In genomic region chr6:57701686-57702085, GRCm38 (mm10) we compare ENCODE assay signal across 8 mouse cellular contexts. TPM values are rescaled to one million over a fixed set of nuclear protein-coding genes. Genes with fewer than 3 reads are reported as not detected.
DNase-seq lines count a peak whose midpoint lies in the region; ATAC-seq lines count a peak whose summit lies in the region.

No protein-coding gene starts in this region.

- no peak overlapping the region for H3K9ac ChIP-seq in liver, embryonic 11.5 days (ENCODE audit: low read depth, low read length)
- no peak overlapping the region; the same call in 1 of the 2 replicates for H3K9ac ChIP-seq in forebrain, embryonic 11.5 days (ENCODE audit: low read length)
- peak overlapping the region; percentile 33; the same call in 1 of the 2 replicates for H3K9ac ChIP-seq in neural tube, embryonic 12.5 days

- no peak for ATAC-seq in liver, embryonic 11.5 days (replicated peaks; ENCODE audit: low FRiP score)
- no peak for ATAC-seq in forebrain, embryonic 11.5 days (replicated peaks; ENCODE audit: low FRiP score)
- no peak for ATAC-seq in neural tube, embryonic 12.5 days (ENCODE audit: low FRiP score, low read depth)

- WGBS in liver, embryonic 11.5 days: 66% methylated on average over 4 of the region's 4 CpGs
- 49% methylated on average over 4 of the region's 4 CpGs for WGBS in forebrain, embryonic 11.5 days
- 71% methylated on average over 4 of the region's 4 CpGs for WGBS in limb, embryonic 10.5 days
- 60% methylated on average over 4 of the region's 4 CpGs for WGBS in neural tube, embryonic 12.5 days

- peaks cover 6% of the 10 kb centered on the region; the same call in 1 of the 2 replicates for H3K4me1 ChIP-seq in liver, embryonic 11.5 days (replicated peaks; ENCODE audit: control insufficient read depth, insufficient read depth, low read length)
- peaks cover 4% of the 10 kb centered on the region; the same call in 1 of the 2 replicates for H3K4me1 ChIP-seq in forebrain, embryonic 11.5 days (replicated peaks; ENCODE audit: control insufficient read depth, insufficient read depth, low read length)
- peaks cover 9% of the 10 kb centered on the region; the same call in 1 of the 2 replicates for H3K4me1 ChIP-seq in limb, embryonic 10.5 days
- peaks cover 5% of the 10 kb centered on the region; the same call in 1 of the 2 replicates for H3K4me1 ChIP-seq in neural tube, embryonic 12.5 days

- peak overlapping the region; percentile 64; the same call in 1 of the 2 replicates for H3K4me2 ChIP-seq in liver, embryonic 11.5 days
- peak overlapping the region; percentile 64; the same call in 1 of the 2 replicates for H3K4me2 ChIP-seq in forebrain, embryonic 11.5 days (ENCODE audit: low read depth, low read length, severe bottlenecking)
- H3K4me2 ChIP-seq in neural tube, embryonic 12.5 days (replicated peaks): peak overlapping the region; percentile 60

- no peaks in the 10 kb centered on the region for H3K36me3 ChIP-seq in liver, embryonic 11.5 days (ENCODE audit: control insufficient read depth, insufficient read depth, low read length)
- H3K36me3 ChIP-seq in forebrain, embryonic 11.5 days (ENCODE audit: control insufficient read depth, insufficient read depth, low read length): no peaks in the 10 kb centered on the region
- H3K36me3 ChIP-seq in limb, embryonic 10.5 days: no peaks in the 10 kb centered on the region
- no peaks in the 10 kb centered on the region for H3K36me3 ChIP-seq in neural tube, embryonic 12.5 days

- H3K27me3 ChIP-seq in liver, embryonic 11.5 days (replicated peaks; ENCODE audit: control insufficient read depth, insufficient read depth, low read length): no peaks in the 10 kb centered on the region
- no peaks in the 10 kb centered on the region for H3K27me3 ChIP-seq in forebrain, embryonic 11.5 days (ENCODE audit: control insufficient read depth, insufficient read depth, low read length)
- no peaks in the 10 kb centered on the region for H3K27me3 ChIP-seq in limb, embryonic 10.5 days (ENCODE audit: low read depth, poor library complexity, severe bottlenecking)
- no peaks in the 10 kb centered on the region for H3K27me3 ChIP-seq in neural tube, embryonic 12.5 days (replicated peaks)

- no peak overlapping the region for H3K4me3 ChIP-seq in liver, embryonic 11.5 days (ENCODE audit: low read depth, low read length)
- H3K4me3 ChIP-seq in forebrain, embryonic 11.5 days (ENCODE audit: low read depth, low read length): peak overlapping the region; percentile 66; the same call in 1 of the 2 replicates
- peak overlapping the region; percentile 69 for H3K4me3 ChIP-seq in limb, embryonic 10.5 days
- 0 out of 2 replicates have a peak overlapping the region, but pooled peaks have one; percentile 13 for H3K4me3 ChIP-seq in neural tube, embryonic 12.5 days

- H3K9me3 ChIP-seq in liver, embryonic 11.5 days (ENCODE audit: control insufficient read depth, low read length): no peaks in the 10 kb centered on the region
- H3K9me3 ChIP-seq in forebrain, embryonic 11.5 days (ENCODE audit: control insufficient read depth, low read length): no peaks in the 10 kb centered on the region
- no peaks in the 10 kb centered on the region for H3K9me3 ChIP-seq in limb, embryonic 10.5 days (replicated peaks)
- no peaks in the 10 kb centered on the region for H3K9me3 ChIP-seq in neural tube, embryonic 12.5 days

- no peak for DNase-seq in liver, embryonic 11.5 days (ENCODE audit: low spot score)
- DNase-seq in liver: no peak
- DNase-seq in forebrain, embryonic 11.5 days (ENCODE audit: low spot score): no peak
- no peak for DNase-seq in limb, embryonic 10.5 days (ENCODE audit: low spot score)
- no peak for DNase-seq in spleen, postnatal 14 days (ENCODE audit: low spot score in 2 of 2)
- no peak for DNase-seq in urinary bladder, postnatal 25 days (ENCODE audit: low spot score)
- no peak for DNase-seq in kidney, adult 9 months

- no peak overlapping the region for H3K27ac ChIP-seq in liver, embryonic 11.5 days (ENCODE audit: low read depth, low read length)
- no peak overlapping the region for H3K27ac ChIP-seq in forebrain, embryonic 11.5 days (ENCODE audit: low read depth, low read length)
- H3K27ac ChIP-seq in limb, embryonic 10.5 days: peak overlapping the region; percentile 97
- no peak overlapping the region for H3K27ac ChIP-seq in neural tube, embryonic 12.5 days

RNA-seq across cellular contexts. Expression of gene Lancl2, which starts 0.7 kb away (rescaled TPM):
- polyA plus RNA-seq in liver, embryonic 11.5 days (2014; fragmentation: Nextera tagmentation; extraction: Ambion mirVana): 21.5 and 25.9 TPM in 2 replicates
- 54.0 and 55.7 TPM in 2 replicates for polyA plus RNA-seq in forebrain, embryonic 11.5 days (2014; fragmentation: Nextera tagmentation; extraction: Ambion mirVana)
- 29.9 and 34.3 TPM in 2 replicates for polyA plus RNA-seq in limb, embryonic 10.5 days (2016; fragmentation: Nextera tagmentation; extraction: Ambion mirVana)
- 49.3 and 55.9 TPM in 2 replicates for polyA plus RNA-seq in neural tube, embryonic 12.5 days (2016; fragmentation: Nextera tagmentation; extraction: Ambion mirVana)

RNA-seq across cellular contexts. Expression of gene Pyurf, which starts 9.8 kb away (rescaled TPM):
- 13.5 and 14.9 TPM in 2 replicates for polyA plus RNA-seq in liver, embryonic 11.5 days (2014; fragmentation: Nextera tagmentation; extraction: Ambion mirVana)
- 15.8 and 16.1 TPM in 2 replicates for polyA plus RNA-seq in forebrain, embryonic 11.5 days (2014; fragmentation: Nextera tagmentation; extraction: Ambion mirVana)
- polyA plus RNA-seq in limb, embryonic 10.5 days (2016; fragmentation: Nextera tagmentation; extraction: Ambion mirVana): 18.7 and 18.8 TPM in 2 replicates
- 16.4 and 17.2 TPM in 2 replicates for polyA plus RNA-seq in neural tube, embryonic 12.5 days (2016; fragmentation: Nextera tagmentation; extraction: Ambion mirVana)
